Mouse (Mus musculus) inflammation-experienced regulatory T-cells, adult 6 months (primary cell): Measurements from ENCODE around the gene Selenok. TPM values are rescaled to one million over a fixed set of nuclear protein-coding genes. Genes with fewer than 3 reads are reported as not detected.

Experiments used
- ATAC-seq: one replicate; pipeline ENCODE4 v1.8.0; 2017
- polyA plus RNA-seq, 3 experiments: library from polyadenylated mRNA; unstranded; fragments of 100-300 nt; shearing (Covaris generic); gene quantifications; one replicate each; pipeline ENCODE4 v1.2.1; 2017

Gene Selenok
- polyA plus RNA-seq = 100 to 1,000 TPM; 338 to 426 (median 384) TPM

DNA sequence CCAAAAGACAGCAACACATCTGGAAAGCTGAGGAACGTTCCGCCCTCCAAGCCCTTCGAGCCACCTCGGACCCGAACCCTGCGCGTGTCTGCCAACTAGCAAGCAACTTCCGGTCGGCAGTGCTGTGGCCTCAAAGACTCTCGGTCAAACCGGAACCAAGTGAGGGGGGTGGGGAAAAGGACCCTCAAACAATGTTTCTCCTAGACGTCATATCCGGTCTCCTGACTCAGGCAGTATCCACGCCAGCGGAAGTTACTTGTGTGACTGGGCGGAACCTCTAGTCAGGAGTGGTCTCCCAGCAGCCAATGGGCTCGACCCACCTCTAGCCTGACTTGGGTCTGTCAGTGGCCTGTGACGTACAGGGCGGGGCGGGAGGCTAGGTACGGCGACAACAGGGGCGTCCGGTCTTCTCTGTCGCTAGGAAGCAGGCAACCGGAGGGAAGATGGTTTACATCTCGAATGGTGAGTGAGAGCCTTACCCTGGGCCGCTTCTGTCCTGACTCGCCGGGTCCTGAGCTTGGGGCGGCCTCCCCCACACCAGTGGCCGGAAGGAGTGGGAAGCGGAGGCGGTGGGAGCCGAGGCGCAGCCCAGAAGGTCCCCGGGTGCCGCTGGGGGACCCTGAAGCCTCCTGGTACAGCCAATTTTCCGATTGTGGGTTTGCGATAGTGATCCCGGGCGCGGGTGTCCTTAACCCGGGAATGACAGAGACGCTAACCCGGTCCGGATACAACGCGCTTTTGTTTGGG, at the start of gene Selenok:
TSS of gene Selenok (plus strand) at position 234 of the 747 bp plus-strand sequence.
- peak; percentile 99 for ATAC-seq

DNA sequence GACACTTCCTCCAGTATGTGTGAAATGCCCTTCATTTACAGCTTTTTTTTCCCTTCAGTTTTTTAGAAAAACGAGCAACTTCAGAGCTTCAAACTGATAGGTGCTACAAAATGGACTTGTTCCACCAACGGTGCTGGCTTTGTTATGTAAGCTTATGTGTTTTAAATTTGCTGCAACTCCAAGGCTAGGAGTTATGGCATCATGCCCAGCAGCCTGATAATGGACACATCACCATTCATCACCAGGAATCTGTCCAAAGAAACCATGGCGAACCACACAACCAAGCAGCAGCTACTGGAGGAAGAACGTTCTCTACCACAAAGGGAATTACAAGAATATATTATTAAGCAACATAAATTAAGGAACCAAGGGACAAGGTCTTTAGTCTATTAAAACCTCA, 39.1 kb upstream of the Selenok start:
- no peak for ATAC-seq

DNA sequence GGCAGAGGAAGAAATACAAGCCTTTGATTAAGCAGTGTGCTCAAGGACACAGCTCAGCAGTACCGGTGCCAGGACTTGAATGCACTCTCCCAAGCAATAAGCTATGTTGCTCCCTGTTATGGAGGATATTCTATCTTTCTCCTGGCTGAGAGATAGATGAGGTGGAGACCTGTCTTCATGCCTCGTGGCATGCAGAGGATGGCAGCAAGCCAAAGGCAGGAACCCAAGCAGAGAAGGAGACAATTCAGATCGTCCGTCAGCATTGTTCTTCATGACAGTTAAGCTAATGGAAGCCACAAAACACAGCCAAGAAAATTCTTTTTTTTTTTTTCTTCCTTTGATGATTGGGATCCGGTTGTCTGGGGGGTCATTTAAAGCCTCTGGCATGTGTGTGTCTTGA, 32.6 kb upstream of the Selenok start:
- no peak for ATAC-seq

GRCm38 (mm10) chr14:29937466-29937865, 30.6 kb upstream of the Selenok start:
- no peak for ATAC-seq

DNA sequence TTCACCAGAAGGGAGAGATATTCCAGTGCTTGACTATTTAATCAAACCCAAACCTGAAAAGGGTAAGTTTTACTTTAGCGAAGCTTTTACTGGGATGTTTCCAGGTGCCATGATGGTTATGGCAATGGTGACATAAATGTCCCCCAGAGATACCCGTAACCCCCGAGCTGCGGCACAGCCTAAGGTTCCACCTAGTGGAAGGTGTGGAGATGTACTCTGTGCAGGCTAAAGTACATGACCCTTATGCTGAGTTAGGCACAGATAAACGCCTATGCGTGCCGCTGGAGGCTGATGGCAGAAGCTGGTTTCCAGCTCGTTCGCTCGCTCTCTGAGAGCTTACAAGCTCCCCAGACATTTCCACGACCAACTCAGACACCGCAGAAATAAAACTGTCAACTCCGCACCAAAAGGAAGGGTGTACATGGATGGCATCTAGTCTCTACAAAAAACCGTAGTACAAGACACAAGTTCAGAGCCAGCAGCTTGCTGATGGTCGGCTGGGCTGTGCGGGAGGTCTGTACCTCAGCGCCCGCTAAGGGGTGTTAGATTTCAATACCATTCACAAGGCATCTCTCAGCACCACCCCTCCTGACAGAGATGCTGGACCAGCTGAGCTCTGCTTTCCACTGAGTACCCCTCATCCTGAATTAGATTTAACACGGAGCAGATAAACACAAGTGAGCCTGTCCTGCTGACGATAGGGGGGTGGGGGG, 28.4 kb upstream of the Selenok start:
- ATAC-seq = no peak

GRCm38 (mm10) chr14:29940313-29940812, 27.7 kb upstream of the Selenok start:
- ATAC-seq = no peak

DNA sequence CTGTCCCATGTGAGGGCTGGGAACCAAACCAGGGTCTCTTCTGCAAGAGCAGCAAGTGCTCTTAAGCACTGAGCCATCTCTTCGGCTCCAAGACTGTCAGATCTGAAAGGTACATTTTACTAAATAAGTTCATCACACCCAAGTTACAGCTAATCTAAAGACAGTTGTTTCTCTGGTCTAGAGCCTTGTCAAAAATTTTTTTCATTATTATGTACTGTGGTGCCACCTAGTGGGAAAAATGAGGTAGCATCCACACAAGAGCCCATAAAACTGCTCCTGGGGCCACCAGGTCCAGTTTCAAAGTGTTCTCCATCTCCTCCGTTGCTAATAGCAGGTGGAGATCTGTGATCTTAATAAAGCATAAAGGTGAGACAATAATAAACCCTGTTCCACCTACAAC, 27.2 kb upstream of the Selenok start:
- no peak for ATAC-seq

DNA sequence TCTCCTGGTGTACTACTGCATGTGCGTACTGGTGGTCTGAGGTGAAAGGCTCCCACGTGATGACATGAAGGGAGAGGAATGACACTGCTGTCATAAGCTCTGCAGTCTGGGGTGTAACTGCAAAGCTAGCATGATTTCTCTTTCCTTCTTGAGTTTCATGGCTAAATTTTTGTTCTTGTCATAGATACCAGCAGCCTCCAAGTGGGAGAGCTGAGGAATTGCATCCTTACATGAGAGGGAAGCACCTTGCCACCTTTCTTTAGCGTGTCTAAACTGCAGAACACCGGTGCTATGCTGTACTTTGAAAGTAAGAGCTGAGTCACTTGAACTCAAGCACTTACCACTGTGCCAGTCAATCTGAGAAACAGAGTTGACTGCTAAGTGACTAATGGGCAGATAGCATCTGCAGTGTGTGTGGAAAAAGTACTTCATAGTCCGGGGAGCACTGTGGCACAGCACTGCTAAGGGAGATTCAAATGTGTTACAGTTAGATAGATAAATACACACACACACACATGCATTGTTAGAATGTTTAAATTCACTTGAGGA, 21.3 kb upstream of the Selenok start:
- peak; percentile 71 for ATAC-seq

GRCm38 (mm10) chr14:29950805-29951204, 17.3 kb upstream of the Selenok start:
- no peak for ATAC-seq

DNA sequence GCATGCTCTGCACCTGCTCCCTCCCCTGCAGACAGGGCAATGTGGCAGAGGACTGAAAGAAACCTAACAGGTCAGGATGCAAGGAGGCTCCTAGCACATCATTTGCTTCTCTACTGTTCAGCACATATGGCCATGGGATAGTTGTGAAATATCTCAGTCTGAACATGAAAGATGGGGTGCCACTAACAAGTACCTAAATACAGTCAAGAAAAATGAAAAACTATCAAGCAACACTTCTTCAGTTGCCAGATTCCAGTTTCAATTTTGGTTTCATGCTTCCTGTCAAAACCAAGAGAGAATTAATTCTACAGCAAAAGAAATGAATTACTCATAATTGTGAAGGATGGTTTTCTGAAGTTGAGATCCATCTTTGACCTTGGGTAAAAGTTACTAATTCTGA, 10.7 kb upstream of the Selenok start:
- ATAC-seq = no peak

DNA sequence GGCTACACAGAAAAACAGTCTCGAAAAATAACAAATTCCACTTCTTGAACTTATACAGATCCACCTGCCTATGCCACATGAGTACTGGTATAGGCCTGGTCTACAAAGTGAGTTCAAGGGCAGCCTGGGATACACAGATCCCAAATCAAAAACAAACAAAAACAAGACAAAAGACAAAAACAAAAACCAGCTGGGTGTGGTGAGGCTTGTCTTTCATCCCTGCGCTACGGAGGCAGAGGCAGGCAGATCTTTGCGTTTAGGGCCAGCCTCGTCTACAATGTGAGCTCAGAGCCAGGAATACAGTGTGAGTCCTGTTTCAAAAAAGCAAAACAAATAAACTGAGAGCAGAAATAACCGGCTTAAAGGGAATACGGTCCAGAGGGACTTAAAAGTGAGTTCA, 497 bp upstream of the Selenok start:
- ATAC-seq = no peak

DNA sequence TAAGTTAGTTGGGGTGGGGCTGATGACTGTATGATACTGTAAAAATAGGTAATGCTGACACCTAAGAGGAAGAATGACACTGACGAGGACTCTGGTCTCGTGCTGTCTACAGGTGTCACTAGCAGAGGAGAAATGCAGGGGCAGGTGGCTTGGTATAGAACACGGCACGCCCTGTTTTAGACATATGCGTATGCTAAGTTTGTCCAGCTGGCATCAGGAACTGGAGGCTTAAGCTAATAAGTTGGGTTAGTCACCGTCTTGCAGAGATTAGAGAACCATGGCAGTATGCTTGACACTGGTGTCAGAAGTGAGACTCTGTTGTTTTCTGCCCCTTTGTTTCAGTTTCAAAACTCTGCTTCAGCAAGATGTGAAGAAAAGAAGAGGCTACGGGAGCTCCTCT, 3.3 kb downstream of the Selenok start:
- no peak for ATAC-seq

DNA sequence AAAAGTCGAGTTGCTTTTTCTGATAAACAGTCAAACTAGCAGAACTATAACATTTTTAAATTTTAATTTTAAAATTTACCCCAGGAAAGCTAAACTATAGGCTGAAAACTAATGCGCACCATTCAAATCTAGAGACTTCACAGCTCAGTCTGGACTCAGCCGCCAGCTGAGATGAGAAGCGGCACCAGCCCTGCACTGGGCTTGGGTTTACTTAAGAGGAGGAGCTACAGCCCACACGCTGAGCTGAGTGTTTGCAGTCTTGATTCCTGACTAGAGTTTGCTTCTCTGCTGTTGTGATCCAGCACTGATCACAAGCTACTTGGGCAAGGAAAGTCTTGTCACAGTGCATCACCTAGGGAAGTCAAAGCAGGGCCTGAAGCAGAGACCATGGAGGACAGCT, 3.9 kb downstream of the Selenok start:
- no peak for ATAC-seq

DNA sequence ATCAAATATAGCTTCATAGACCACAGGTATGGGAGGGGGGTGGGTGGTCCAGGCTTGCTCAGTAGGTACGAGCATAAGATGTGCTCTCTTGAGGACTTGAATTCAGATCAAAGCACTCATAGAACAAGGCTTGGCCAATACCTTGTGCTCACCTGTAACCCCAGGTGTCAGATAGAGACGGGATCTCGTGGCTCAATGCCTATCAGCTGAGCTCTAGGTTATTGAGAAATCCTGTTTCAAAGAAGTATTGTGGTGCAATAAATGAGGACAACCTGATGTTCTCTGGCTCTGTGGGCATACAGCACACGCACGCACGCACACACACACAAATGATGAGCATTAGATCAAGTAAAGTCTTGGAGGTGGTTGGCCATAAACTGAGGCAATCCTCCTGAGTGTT, 8.8 kb downstream of the Selenok start:
- ATAC-seq = no peak

DNA sequence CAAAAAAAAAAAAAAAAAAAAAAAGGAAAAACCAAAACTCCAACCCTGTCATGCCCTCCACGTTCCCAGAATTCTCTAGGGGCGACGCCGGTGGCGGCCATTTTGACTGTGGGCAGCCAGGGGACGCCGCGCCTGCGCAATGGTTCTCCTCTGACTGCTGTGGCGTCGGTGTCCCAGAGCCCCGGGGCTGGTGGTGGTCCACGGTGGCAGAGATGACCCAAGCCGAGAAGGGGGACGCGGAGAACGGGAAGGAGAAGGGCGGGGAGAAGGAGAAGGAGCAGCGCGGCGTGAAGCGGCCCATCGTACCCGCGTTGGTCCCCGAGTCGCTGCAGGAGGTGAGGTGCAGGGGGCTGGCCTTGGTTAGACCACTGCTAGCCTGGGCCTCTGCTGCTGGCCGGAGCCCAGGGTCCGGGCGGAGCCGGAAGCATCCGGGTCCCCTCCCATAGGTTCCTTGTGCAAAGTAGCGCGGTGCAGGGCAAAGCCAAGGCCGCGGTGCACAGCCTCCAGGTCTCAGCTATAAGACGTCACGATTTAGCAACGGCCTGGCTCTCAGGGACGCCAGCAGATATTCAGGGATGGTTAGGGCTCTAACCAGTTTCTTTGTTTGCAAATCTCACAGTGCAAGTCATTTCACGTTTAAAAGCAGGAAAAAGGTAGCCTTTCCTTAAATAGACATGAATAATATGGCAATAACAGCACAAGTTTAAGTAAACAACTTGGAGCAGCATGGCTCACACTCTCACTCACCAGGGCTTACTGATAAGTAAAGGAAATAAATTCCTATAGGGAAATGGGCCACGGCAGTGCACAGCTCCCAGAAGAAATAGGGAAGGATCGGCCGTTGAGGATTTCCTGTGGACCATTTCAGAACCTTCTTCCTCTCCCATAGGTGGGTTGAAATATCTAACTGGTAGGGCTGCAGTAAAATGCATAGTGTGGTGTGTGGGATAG, 10.4 kb downstream of the Selenok start, which contains the start of gene Actr8:
TSS of gene Actr8 (plus strand) at position 84 of the 951 bp plus-strand sequence.
- peak; percentile 75 for ATAC-seq

GRCm38 (mm10) chr14:29980447-29981205, 12.5 kb downstream of the Selenok start:
- ATAC-seq = no peak

GRCm38 (mm10) chr14:29986096-29986495, 18.0 kb downstream of the Selenok start:
- no peak for ATAC-seq

GRCm38 (mm10) chr14:29987276-29987675, 19.2 kb downstream of the Selenok start:
- ATAC-seq = no peak

DNA sequence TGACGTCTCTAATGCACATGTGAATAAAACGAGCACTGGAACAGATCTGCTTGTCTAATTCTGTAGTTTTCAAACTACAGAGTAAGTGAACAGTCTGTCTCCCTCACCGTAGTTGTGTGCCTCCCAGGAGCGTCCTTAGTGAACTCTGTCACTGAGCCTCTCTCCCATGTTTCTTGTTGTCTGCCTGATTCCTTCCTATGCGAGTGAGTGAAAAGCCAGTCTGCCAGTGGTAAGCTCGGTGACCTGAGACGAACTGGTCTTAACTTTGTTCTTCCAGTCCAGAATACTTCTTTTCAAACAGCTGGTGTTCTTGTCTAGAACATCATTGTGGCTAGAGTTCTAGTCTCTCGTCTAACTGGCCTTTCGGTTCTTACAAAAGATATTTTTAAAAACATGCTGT, 19.6 kb downstream of the Selenok start:
- no peak for ATAC-seq

DNA sequence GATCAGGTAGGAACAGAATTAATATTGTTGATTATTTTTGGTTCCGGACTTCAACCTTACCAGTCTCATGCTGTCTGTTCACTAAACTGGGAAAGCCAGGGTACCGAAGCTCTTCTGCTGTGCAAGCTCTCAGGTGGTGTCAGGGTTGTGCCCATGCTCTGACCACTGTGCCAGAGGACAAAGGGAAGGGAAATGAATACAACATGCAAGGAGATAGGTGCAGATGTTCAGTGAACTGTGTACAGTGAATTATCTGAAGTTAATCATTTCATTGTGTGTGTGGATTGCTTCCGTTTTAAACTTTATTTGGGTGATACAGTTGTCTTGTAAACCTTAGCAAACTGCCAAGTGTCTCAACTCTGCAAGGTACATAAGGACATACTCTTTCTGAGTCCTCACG, 20.2 kb downstream of the Selenok start:
- ATAC-seq = no peak

GRCm38 (mm10) chr14:29994976-29995375, 26.9 kb downstream of the Selenok start:
- ATAC-seq = no peak
